Mouse (Mus musculus): Measurements from ENCODE around the gene Htr5a. TPM values are rescaled to one million over a fixed set of nuclear protein-coding genes. Genes with fewer than 3 reads are reported as not detected.

The Htr5a gene
- polyA plus RNA-seq (2021) = not detected

DNA sequence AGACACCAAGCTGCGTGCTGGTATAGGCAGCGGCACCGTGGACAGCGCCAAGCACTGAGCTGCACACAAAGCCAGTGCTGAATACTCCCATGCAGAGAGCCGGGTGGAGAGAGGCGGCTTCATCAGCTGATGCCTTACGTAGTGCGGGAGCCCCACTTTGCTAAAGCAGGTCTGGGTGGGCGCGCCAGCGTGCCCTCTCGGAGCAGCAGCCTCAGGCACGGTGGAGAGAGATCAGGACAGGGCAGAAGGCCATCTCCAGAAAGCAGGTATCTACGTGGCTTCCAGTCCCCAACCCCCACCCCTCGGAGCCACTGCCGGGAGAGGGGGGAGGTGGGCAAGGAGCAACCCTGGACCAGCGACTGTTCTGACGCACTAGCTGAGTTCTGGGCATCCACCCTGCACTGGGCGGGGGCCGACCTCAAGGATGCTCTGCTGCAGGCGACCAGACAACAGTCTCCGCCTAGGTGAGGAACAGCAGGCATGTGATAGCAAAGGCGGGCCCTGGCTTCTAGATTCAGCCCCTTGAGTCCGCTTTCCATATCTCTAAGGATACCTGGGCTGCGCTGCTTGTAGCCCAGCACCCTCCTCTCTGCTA is at the start of gene Htr5a:
Gene Htr5a, plus strand, starts transcription at position 449 of the 595 bp plus-strand sequence.
- ATAC-seq (peak; percentile 46), DNase-seq (ENCODE audit: low read depth, low spot score) (no peak)
- CTCF ChIA-PET = no interaction called here
- H3K27me3 ChIP-seq = peaks cover 6% of the 10 kb centered on the region
- POLR2A ChIA-PET = no interaction called here
- no peak for TF ChIP-seq CTCF (IDR thresholded peaks at IDR 0.05)
- in situ Hi-C loops (cut with MboI; ENCODE audit: low pct_unique_long_range_greater_than_20kb) = no loop called here

DNA sequence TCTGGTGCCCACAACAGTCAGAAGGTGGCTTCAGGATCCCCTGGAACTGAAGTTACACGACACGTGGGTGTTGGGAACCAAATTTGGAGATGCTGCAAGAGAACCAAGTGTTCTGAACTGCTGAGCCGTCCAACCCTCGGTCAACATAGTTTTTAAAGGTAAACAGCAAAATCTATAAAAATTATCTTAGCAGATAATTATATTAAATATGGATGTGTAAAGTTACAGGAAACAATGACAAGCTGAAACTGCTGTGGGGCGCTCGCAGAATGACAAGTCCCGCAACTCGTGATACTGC is 49.8 kb upstream of the Htr5a start:
- no peak for TF ChIP-seq CTCF (IDR thresholded peaks at IDR 0.05)
- DNase-seq (ENCODE audit: low read depth, low spot score) (no peak), ATAC-seq (no peak)
- ChIA-PET POLR2A (no interaction called here), CTCF (no interaction called here)
- H3K27me3 ChIP-seq = peaks cover 5% of the 10 kb centered on the region
- in situ Hi-C loops (cut with MboI; ENCODE audit: low pct_unique_long_range_greater_than_20kb) = loop anchor here (10.0 kb wide), 1 partner anchor 283 kb away; the partner anchor contains the start of gene Insig1

DNA sequence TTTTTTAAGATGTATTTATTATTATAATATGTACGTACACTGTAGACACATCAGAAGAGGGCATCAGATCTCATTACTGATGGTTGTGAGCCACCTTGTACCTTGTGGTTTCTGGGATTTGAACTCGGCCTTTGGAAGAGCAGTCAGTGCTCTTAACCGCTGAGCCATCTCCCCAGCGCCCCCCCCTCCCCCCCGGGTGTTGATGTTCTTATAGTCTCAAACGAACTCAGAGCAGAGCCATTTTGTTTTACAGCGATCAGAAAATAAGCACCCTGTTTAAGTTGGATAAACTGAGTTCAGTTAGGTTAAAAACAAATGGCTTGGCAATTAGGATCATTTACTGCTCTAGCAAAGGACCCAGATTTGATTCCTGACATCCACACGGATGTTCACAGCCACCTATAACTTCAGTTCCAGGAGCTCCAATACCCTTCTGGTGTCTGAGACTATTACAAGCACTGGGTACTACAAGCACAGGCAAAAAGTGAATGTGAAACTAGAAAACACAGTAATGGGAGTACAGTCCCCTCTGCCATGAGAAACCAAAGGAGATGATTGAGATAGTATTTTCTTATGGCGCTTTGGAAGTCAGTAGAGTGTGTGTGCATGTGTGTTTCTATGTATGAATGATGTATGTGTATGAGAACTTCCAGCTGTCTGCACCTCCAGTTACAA is 49.3 kb upstream of the Htr5a start:
- H3K27me3 ChIP-seq = peaks cover 5% of the 10 kb centered on the region
- in situ Hi-C loops (cut with MboI; ENCODE audit: low pct_unique_long_range_greater_than_20kb) = loop anchor here (10.0 kb wide), 1 partner anchor 282 kb away; the partner anchor contains the start of gene Insig1
- ATAC-seq (no peak), DNase-seq (ENCODE audit: low read depth, low spot score) (no peak)
- CTCF ChIA-PET = interaction anchor here (1.3 to 2.3 kb wide), 2 partner anchors 11 to 17 kb away, joined by 5 to 6 read pairs; no protein-coding TSS in a partner anchor
- no peak for TF ChIP-seq CTCF (IDR thresholded peaks at IDR 0.05)
- POLR2A ChIA-PET = interaction anchor here (1.0 kb wide), 1 partner anchor 11 kb away, joined by 3 read pairs; no protein-coding TSS in a partner anchor

DNA sequence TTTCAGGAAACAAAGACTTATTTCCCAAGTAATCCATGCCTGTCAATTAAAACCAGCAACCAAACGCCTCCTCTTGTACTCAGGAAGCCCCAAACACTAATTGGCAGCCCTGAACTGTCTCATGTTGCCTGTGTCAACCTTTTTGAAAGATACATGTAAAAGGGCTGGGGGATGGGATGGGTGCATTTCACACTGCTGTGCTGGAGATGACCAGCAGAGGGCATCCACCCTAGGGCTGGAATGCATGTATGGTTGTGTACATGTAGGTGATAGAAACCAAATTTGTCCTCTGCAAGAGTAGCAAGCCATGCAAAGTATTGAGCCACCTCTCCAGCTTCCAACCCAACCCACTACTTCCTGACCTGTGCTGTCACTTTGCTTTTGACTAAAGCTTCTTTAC is 48.0 kb upstream of the Htr5a start:
- ATAC-seq (no peak), DNase-seq (ENCODE audit: low read depth, low spot score) (no peak)
- peak; percentile 74 for TF ChIP-seq CTCF (IDR thresholded peaks at IDR 0.05)
- in situ Hi-C loops (cut with MboI; ENCODE audit: low pct_unique_long_range_greater_than_20kb) = loop anchor here (10.0 kb wide), 1 partner anchor 281 kb away; the partner anchor contains the start of gene Insig1
- ChIA-PET POLR2A (interaction anchor here (0.6 to 1.0 kb wide), 2 partner anchors 10 to 168 kb away, joined by 3 to 4 read pairs; no protein-coding TSS in a partner anchor), CTCF (interaction anchor here (1.3 to 2.3 kb wide), 2 partner anchors 10 to 19 kb away, joined by 5 to 6 read pairs; no protein-coding TSS in a partner anchor)
- H3K27me3 ChIP-seq = peaks cover 6% of the 10 kb centered on the region

DNA sequence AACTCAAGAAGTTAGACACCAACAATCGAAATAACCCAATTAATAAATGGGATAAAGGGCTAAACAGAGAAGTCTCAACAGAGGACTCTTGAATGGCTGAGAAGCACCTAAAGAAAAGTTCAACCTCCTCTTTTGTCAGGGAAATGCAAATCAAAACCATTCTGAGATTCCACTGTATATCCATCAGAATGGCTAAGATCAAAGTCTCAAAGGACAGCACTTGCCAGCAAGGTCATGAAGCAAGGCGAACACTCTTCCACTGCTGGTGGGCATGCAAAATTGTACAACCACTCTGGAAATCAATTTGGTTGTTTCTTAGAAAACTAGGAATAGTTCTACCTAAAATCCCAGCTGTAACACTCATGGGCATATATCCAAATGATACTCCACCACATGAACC is 27.7 kb upstream of the Htr5a start:
- DNase-seq (ENCODE audit: low read depth, low spot score) = no peak
- H3K27me3 ChIP-seq = peaks cover 14% of the 10 kb centered on the region
- TF ChIP-seq CTCF (IDR thresholded peaks at IDR 0.05) = no peak
- ATAC-seq = no peak
- in situ Hi-C loops (cut with MboI; ENCODE audit: low pct_unique_long_range_greater_than_20kb) = no loop called here
- ChIA-PET CTCF (no interaction called here), POLR2A (no interaction called here)

DNA sequence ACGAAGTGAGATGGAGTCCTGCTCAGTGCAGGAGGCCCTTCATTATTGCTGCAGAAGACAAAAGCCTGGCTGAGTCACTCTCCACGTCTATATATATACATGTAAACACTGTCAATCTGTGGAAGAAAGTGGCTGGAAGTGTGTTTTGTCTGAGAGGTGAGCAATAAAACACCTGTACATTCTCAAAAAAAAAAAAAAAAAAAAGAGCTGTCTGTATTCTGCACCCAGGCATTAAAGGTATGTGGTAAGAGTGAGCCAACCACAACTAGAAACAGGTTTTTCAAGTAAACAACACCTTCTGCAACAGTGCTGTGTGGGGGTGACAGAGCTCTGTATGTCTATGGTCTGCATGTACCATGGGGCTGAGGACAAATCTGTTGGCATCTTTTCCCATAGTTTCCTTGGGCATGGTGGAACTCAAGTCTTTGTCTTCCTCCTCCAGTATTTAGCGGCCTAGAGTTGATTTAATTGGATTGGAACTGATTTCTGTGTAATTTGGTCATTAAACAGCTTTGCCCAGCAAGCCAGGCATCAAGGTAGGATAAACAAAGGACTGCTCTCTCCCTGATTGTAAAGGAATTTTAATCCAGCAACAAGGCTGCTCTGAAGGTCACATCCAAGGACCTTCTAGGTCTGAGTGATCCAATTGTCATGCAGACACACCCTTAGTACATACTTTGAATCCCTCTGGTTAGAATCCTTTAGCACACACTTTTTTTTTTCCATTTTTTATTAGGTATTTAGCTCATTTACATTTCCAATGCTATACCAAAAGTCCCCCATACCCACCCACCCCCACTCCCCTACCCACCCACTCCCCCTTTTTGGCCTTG is 22.9 kb upstream of the Htr5a start:
- ChIA-PET POLR2A (no interaction called here), CTCF (interaction anchor here (0.6 to 1.6 kb wide), 2 partner anchors 9 kb away, joined by 3 to 4 read pairs; no protein-coding TSS in a partner anchor)
- in situ Hi-C loops (cut with MboI; ENCODE audit: low pct_unique_long_range_greater_than_20kb) = no loop called here
- no peak for ATAC-seq
- no peak for DNase-seq (ENCODE audit: low read depth, low spot score)
- H3K27me3 ChIP-seq = peaks cover 5% of the 10 kb centered on the region
- no peak for TF ChIP-seq CTCF (IDR thresholded peaks at IDR 0.05)

DNA sequence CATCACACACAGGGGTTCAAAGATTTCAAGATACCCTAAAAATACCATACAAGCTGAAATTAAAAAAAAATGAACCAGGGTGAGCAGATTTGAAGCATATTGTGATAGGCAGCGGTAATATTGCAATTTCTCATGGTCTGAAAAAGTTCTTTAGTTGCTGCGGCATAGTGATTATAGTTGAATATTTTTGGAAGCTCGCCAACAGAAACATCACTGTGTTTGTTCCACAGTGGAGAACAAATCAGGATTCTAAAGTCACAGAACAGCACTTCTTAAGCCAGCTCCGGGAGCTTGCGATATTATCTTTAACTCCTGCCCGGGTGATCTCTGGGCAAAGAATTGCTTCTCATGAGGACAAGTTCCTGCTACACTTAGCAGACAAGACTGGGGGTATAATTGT is 20.8 kb upstream of the Htr5a start:
- CTCF ChIA-PET = no interaction called here
- ATAC-seq (no peak), DNase-seq (ENCODE audit: low read depth, low spot score) (no peak)

DNA sequence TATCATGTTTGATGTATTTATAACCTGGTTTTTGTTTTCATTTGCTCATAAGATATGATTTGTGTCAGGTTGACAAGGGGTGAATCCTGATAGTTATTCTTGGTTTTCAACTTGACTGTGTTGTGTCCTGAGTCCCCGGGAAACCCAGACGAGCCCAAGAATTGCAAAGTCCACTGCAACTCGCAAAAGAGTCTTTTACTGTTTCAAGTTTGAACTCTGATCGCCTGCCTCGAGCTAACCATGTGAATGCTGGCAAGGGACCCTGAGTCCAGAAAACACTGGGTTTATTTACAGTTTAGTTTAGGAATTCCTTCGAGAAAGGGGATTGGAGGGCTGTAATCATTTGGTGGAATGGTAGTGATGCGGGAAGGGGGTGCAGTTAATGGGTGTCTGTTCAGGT is 14.0 kb upstream of the Htr5a start:
- ATAC-seq (no peak), DNase-seq (ENCODE audit: low read depth, low spot score) (no peak)
- TF ChIP-seq CTCF (IDR thresholded peaks at IDR 0.05) = no peak
- ChIA-PET CTCF (interaction anchor here (1.2 kb wide), 1 partner anchor 10 kb away, joined by 3 read pairs; no protein-coding TSS in a partner anchor), POLR2A (no interaction called here)
- in situ Hi-C loops (cut with MboI; ENCODE audit: low pct_unique_long_range_greater_than_20kb) = no loop called here
- H3K27me3 ChIP-seq = peaks cover 4% of the 10 kb centered on the region

More for the DNA sequence above, 20.8 kb upstream of the Htr5a start:
- in situ Hi-C loops (cut with MboI; ENCODE audit: low pct_unique_long_range_greater_than_20kb) = no loop called here
- POLR2A ChIA-PET = no interaction called here
- peaks cover 5% of the 10 kb centered on the region for H3K27me3 ChIP-seq
- no peak for TF ChIP-seq CTCF (IDR thresholded peaks at IDR 0.05)

DNA sequence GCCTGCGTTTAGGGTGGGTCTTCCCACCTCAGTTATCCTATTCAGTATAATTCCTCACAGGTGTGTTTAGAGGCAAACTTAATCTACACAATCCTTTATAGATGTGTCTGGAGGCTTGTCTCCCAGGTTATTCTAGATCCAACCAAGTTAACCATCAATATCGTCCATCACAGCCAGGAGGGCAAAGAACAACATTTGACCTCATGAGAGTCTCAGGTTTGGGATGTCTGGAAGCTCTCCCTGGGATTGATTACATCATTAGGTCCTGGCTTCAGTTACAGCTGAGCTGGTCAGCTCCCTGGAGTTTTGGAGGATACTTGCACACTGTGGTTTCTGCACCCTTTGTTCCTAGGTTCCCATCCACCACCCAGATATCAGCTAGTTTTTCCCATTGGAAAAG is 6.9 kb upstream of the Htr5a start:
- in situ Hi-C loops (cut with MboI; ENCODE audit: low pct_unique_long_range_greater_than_20kb) = no loop called here
- no peak for TF ChIP-seq CTCF (IDR thresholded peaks at IDR 0.05)

DNA sequence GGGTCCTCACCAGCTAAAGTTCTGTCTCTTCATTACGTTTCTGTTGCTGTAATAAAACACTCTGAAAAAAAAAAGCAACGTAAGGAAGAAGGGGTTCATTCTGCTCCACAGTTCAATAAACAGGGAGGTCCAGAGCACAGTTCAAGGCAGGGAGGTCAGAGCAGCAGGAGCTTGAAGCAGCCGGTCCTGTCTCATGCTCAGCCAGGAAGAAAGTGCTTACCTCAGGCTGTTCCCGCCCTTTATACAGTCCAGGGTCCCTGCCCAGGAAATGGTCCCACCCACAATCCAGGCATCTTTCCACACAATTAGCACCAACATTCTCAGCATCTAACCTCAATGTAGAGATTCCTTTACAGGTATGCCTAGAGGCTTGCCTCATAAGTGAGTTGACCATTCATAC is 3.9 kb upstream of the Htr5a start:
- no peak for TF ChIP-seq CTCF (IDR thresholded peaks at IDR 0.05)
- no peak for ATAC-seq
- no peak for DNase-seq (ENCODE audit: low read depth, low spot score)
- POLR2A ChIA-PET = no interaction called here
- CTCF ChIA-PET = no interaction called here
- in situ Hi-C loops (cut with MboI; ENCODE audit: low pct_unique_long_range_greater_than_20kb) = no loop called here
- peaks cover 6% of the 10 kb centered on the region for H3K27me3 ChIP-seq

More for the DNA sequence above, 6.9 kb upstream of the Htr5a start:
- no peak for ATAC-seq
- ChIA-PET POLR2A (no interaction called here), CTCF (no interaction called here)
- no peak for DNase-seq (ENCODE audit: low read depth, low spot score)
- peaks cover 4% of the 10 kb centered on the region for H3K27me3 ChIP-seq
